Mouse (Mus musculus) intestine, embryonic 14.5 days (tissue): ENCODE measurements around the gene Polr2i. TPM values are rescaled to one million over a fixed set of nuclear protein-coding genes. Genes with fewer than 3 reads are reported as not detected.
"Not testable (repeated sequence)": the region's sequence is repeated elsewhere in the genome, so short reads cannot be mapped to it uniquely, and the experiment has no call there.

Experiments
- ATAC-seq: fragments of 200-750 bp; cut with Nextera tagmentation; replicated peaks from 2 replicates; pipeline ENCODE4 v1.8.0; 2017; ENCODE audit warnings: low read depth, moderate number of reproducible peaks, moderate TSS enrichment, moderate library complexity; ENCODE audit not compliant: low FRiP score, low TSS enrichment
- DNase-seq: peaks from one replicate; pipeline ENCODE4 v3.0.0-alpha.2; 2018; ENCODE audit warnings: low spot score
- H3K27ac ChIP-seq: fragments of 300-500 bp; sonication (generic); 2 replicates; pipeline ENCODE4 v1.5.1; 2014; ENCODE audit warnings: low read depth, mild to moderate bottlenecking, control low read depth
- H3K27me3 ChIP-seq: fragments of 300-500 bp; sonication (generic); replicated peaks from 2 replicates; pipeline ENCODE4 v1.6.1; 2014; ENCODE audit warnings: low read length, control low read depth; ENCODE audit not compliant: control insufficient read depth, insufficient read depth
- H3K36me3 ChIP-seq: fragments of 300-500 bp; sonication (generic); 2 replicates; pipeline ENCODE4 v1.6.1; 2014; ENCODE audit warnings: low read length, control low read depth; ENCODE audit not compliant: control insufficient read depth, insufficient read depth
- H3K4me1 ChIP-seq: fragments of 300-500 bp; sonication (generic); replicated peaks from 2 replicates; pipeline ENCODE4 v1.6.1; 2014; ENCODE audit warnings: low read length, control low read depth, mixed read lengths; ENCODE audit not compliant: control insufficient read depth, insufficient read depth
- H3K4me2 ChIP-seq: fragments of 300-500 bp; sonication (generic); 2 replicates; pipeline ENCODE4 v1.6.1; 2014; ENCODE audit warnings: low read length
- H3K4me3 ChIP-seq: fragments of 300-500 bp; sonication (generic); 2 replicates; pipeline ENCODE4 v1.5.1; 2014; ENCODE audit warnings: low read depth, low read length, control low read depth, mixed read lengths
- H3K9ac ChIP-seq: fragments of 300-500 bp; sonication (generic); 2 replicates; pipeline ENCODE4 v1.6.1; 2014; ENCODE audit warnings: mild to moderate bottlenecking, low read length
- H3K9me3 ChIP-seq: fragments of 300-500 bp; sonication (generic); 2 replicates; pipeline ENCODE4 v1.6.1; 2016; ENCODE audit warnings: low read length, control low read depth; ENCODE audit not compliant: control insufficient read depth
- WGBS: fragments of 180-500 bp; shearing (Covaris S2); extraction: QIAGEN DNeasy Blood & Tissue Kit; methylation state at CpG from one replicate; pipeline ENCODE4 v1.1.7; 2014; 5-methylcytosine and 5-hydroxymethylcytosine counted together
- polyA plus RNA-seq: library from polyadenylated mRNA; unstranded; fragments of >200 nt; fragmentation: Nextera tagmentation; extraction: Ambion mirVana; gene quantifications from 2 replicates; pipeline ENCODE4 v1.2.1, GENCODE M21; 2014

Polr2i gene
- polyA plus RNA-seq, 1 experiment from 2014 or later, result 159 TPM

GRCm38 (mm10) chr7:30200200-30200599 is 31.5 kb upstream of the Polr2i start:
- no peaks in the 10 kb centered on the region for H3K9me3 ChIP-seq
- H3K27me3 ChIP-seq, result no peaks in the 10 kb centered on the region
- DNase-seq (no peak), ATAC-seq (no peak)
- 76% methylated on average over 5 of the region's 5 CpGs for WGBS
- no peaks in the 10 kb centered on the region for H3K36me3 ChIP-seq
- H3K4me1 ChIP-seq, result peaks cover 6% of the 10 kb centered on the region
- H3K4me2 ChIP-seq, result no peak overlapping the region
- no peak overlapping the region for H3K27ac ChIP-seq
- no peak overlapping the region for H3K9ac ChIP-seq
- no peak overlapping the region for H3K4me3 ChIP-seq

GRCm38 (mm10) chr7:30200661-30201060 is 31.1 kb upstream of the Polr2i start:
- WGBS, result 89% methylated on average over 5 of the region's 5 CpGs

GRCm38 (mm10) chr7:30202895-30203690 is 28.7 kb upstream of the Polr2i start:
- H3K9me3 ChIP-seq, result no peaks in the 10 kb centered on the region
- DNase-seq (no peak), ATAC-seq (no peak)
- no peaks in the 10 kb centered on the region for H3K27me3 ChIP-seq
- no peaks in the 10 kb centered on the region for H3K36me3 ChIP-seq
- H3K4me3 ChIP-seq, result no peak overlapping the region
- no peak overlapping the region for H3K27ac ChIP-seq
- H3K4me2 ChIP-seq, result no peak overlapping the region
- H3K4me1 ChIP-seq, result peaks cover 3% of the 10 kb centered on the region; the same call in 1 of the 2 replicates
- 69% methylated on average over 11 of the region's 11 CpGs for WGBS
- H3K9ac ChIP-seq, result no peak overlapping the region

More at GRCm38 (mm10) chr7:30200661-30201060, 31.1 kb upstream of the Polr2i start:
- not testable (repeated sequence) for H3K36me3 ChIP-seq, H3K27ac ChIP-seq, H3K4me2 ChIP-seq, H3K9ac ChIP-seq, DNase-seq, H3K27me3 ChIP-seq, H3K9me3 ChIP-seq, H3K4me3 ChIP-seq, H3K4me1 ChIP-seq, ATAC-seq

- 38% methylated on average over 8 of the region's 8 CpGs for WGBS
- H3K27ac ChIP-seq, result no peak overlapping the region
- no peaks in the 10 kb centered on the region for H3K36me3 ChIP-seq
- H3K9ac ChIP-seq, result no peak overlapping the region
- H3K9me3 ChIP-seq, result no peaks in the 10 kb centered on the region
- no peaks in the 10 kb centered on the region for H3K27me3 ChIP-seq
- ATAC-seq, result peak; percentile 53; the same call in 1 of the 2 replicates
- DNase-seq, result no peak
- H3K4me3 ChIP-seq, result no peak overlapping the region
- H3K4me1 ChIP-seq, result no peaks in the 10 kb centered on the region
- H3K4me2 ChIP-seq, result 0 out of 2 replicates have a peak overlapping the region, but pooled peaks have one; percentile 15
Observed at GRCm38 (mm10) chr7:30204380-30204779, 27.4 kb upstream of the Polr2i start.

- DNase-seq, result no peak
- no peak overlapping the region for H3K27ac ChIP-seq
- H3K9me3 ChIP-seq, result no peaks in the 10 kb centered on the region
- ATAC-seq, result no peak
- H3K4me3 ChIP-seq, result no peak overlapping the region
- no peaks in the 10 kb centered on the region for H3K4me1 ChIP-seq
- H3K27me3 ChIP-seq, result no peaks in the 10 kb centered on the region
- H3K36me3 ChIP-seq, result no peaks in the 10 kb centered on the region
- 10% methylated on average over 2 of the region's 2 CpGs for WGBS
- H3K9ac ChIP-seq, result no peak overlapping the region
- H3K4me2 ChIP-seq, result no peak overlapping the region
Observed at GRCm38 (mm10) chr7:30205383-30205782, 26.4 kb upstream of the Polr2i start.

GRCm38 (mm10) chr7:30206364-30206763 is 25.4 kb upstream of the Polr2i start:
- H3K27ac ChIP-seq, H3K4me3 ChIP-seq, H3K4me1 ChIP-seq, H3K4me2 ChIP-seq, H3K27me3 ChIP-seq, ATAC-seq, H3K9me3 ChIP-seq, H3K9ac ChIP-seq, DNase-seq, H3K36me3 ChIP-seq: not testable (repeated sequence)
- 54% methylated on average over 5 of the region's 5 CpGs for WGBS

GRCm38 (mm10) chr7:30211025-30211424 is 20.7 kb upstream of the Polr2i start:
- DNase-seq (no peak), ATAC-seq (no peak)
- Histone ChIP-seq H3K4me3 (no peak overlapping the region), H3K27ac (no peak overlapping the region), H3K36me3 (no peaks in the 10 kb centered on the region), H3K9ac (no peak overlapping the region), H3K27me3 (no peaks in the 10 kb centered on the region), H3K4me1 (no peaks in the 10 kb centered on the region), H3K4me2 (no peak overlapping the region), H3K9me3 (no peaks in the 10 kb centered on the region)
- WGBS, result 34% methylated on average over 4 of the region's 4 CpGs

GRCm38 (mm10) chr7:30213881-30214280 is 17.9 kb upstream of the Polr2i start:
- WGBS, result 80% methylated on average over 3 of the region's 3 CpGs
- Histone ChIP-seq H3K4me1 (no peaks in the 10 kb centered on the region), H3K9me3 (no peaks in the 10 kb centered on the region), H3K27ac (no peak overlapping the region), H3K4me2 (no peak overlapping the region), H3K9ac (no peak overlapping the region), H3K4me3 (no peak overlapping the region), H3K27me3 (no peaks in the 10 kb centered on the region), H3K36me3 (no peaks in the 10 kb centered on the region)
- DNase-seq (no peak), ATAC-seq (no peak)

- no peak for DNase-seq
- H3K27ac ChIP-seq, result no peak overlapping the region
- ATAC-seq, result no peak
- H3K9ac ChIP-seq, result no peak overlapping the region
- no peak overlapping the region for H3K4me2 ChIP-seq
- H3K9me3 ChIP-seq, result no peaks in the 10 kb centered on the region
- no peaks in the 10 kb centered on the region for H3K36me3 ChIP-seq
- H3K27me3 ChIP-seq, result no peaks in the 10 kb centered on the region
- H3K4me1 ChIP-seq, result 0 out of 2 replicates have a peak, but pooled peaks cover 3% of the 10 kb centered on the region
- WGBS, result 95% methylated on average over 3 of the region's 3 CpGs
- H3K4me3 ChIP-seq, result no peak overlapping the region
Observed at GRCm38 (mm10) chr7:30215875-30216274, 15.9 kb upstream of the Polr2i start.
